Mouse (Mus musculus): ENCODE results near the gene Rack1.
"Not testable (repeated sequence)": the region's sequence is repeated elsewhere in the genome, so short reads cannot be mapped to it uniquely, and the experiment has no call there.

The Rack1 gene

GRCm38 (mm10) chr11:48819614-48820307, 19.6 kb downstream of the Rack1 start:
- no peak for DNase-seq (ENCODE audit: low spot score)

- no peak for DNase-seq (ENCODE audit: low spot score)
Observed at GRCm38 (mm10) chr11:48820308-48820674, 20.2 kb downstream of the Rack1 start.

- DNase-seq (ENCODE audit: low spot score): not testable (repeated sequence)
Observed at GRCm38 (mm10) chr11:48821299-48821698, 21.2 kb downstream of the Rack1 start.

- DNase-seq (ENCODE audit: low spot score): no peak
Observed at GRCm38 (mm10) chr11:48822768-48823512, 22.8 kb downstream of the Rack1 start.

- peak; percentile 80 for DNase-seq (ENCODE audit: low spot score)
Observed at GRCm38 (mm10) chr11:48823536-48823972, 23.4 kb downstream of the Rack1 start.

GRCm38 (mm10) chr11:48824311-48824830, 24.2 kb downstream of the Rack1 start:
- no peak for DNase-seq (ENCODE audit: low spot score)

GRCm38 (mm10) chr11:48825979-48826751, 26.0 kb downstream of the Rack1 start, which contains the start of the genes Trim7 and Gm12184:
Gene Trim7, plus strand, starts transcription at chr11:48826140.
Gene Gm12184, minus strand, starts transcription at chr11:48826655.
- not testable (repeated sequence) for DNase-seq (ENCODE audit: low spot score)

GRCm38 (mm10) chr11:48826752-48827096, 26.6 kb downstream of the Rack1 start:
- no peak for DNase-seq (ENCODE audit: low spot score)

- no peak for DNase-seq (ENCODE audit: low spot score)
Observed at GRCm38 (mm10) chr11:48827926-48828325, 27.8 kb downstream of the Rack1 start.

- no peak for DNase-seq (ENCODE audit: low spot score)
Observed at GRCm38 (mm10) chr11:48830279-48830678, 30.1 kb downstream of the Rack1 start.

- DNase-seq (ENCODE audit: low spot score): no peak
Observed at GRCm38 (mm10) chr11:48831273-48831672, 31.1 kb downstream of the Rack1 start.

GRCm38 (mm10) chr11:48833078-48833730, 33.1 kb downstream of the Rack1 start:
- no peak for DNase-seq (ENCODE audit: low spot score)

- peak; percentile 89 for DNase-seq (ENCODE audit: low spot score)
Observed at GRCm38 (mm10) chr11:48833731-48834639, 33.9 kb downstream of the Rack1 start.

GRCm38 (mm10) chr11:48835923-48836322, 35.8 kb downstream of the Rack1 start:
- DNase-seq (ENCODE audit: low spot score): no peak

- DNase-seq (ENCODE audit: low spot score): no peak
Observed at GRCm38 (mm10) chr11:48836990-48837309, 36.8 kb downstream of the Rack1 start.

GRCm38 (mm10) chr11:48837310-48838180, 37.4 kb downstream of the Rack1 start:
- DNase-seq (ENCODE audit: low spot score): peak; percentile 66

- peak; percentile 53 for DNase-seq (ENCODE audit: low spot score)
Observed at GRCm38 (mm10) chr11:48838181-48838797, 38.2 kb downstream of the Rack1 start.

GRCm38 (mm10) chr11:48838879-48839680, 38.9 kb downstream of the Rack1 start:
- no peak for DNase-seq (ENCODE audit: low spot score)

GRCm38 (mm10) chr11:48840805-48841204, 40.7 kb downstream of the Rack1 start:
- no peak for DNase-seq (ENCODE audit: low spot score)

All from T-cell, adult 2 months (primary cell).